Mouse (Mus musculus): Measurements from ENCODE around the gene Slc44a5. TPM values are rescaled to one million over a fixed set of nuclear protein-coding genes. Genes with fewer than 3 reads are reported as not detected.
A peak's percentile ranks its signal among the peaks of the same experiment; 100 is the strongest.

Slc44a5 gene
- total RNA-seq, 2 experiments from 2014 or later: 62.9 to 68.0 TPM

- no peak for DNase-seq
These were observed 200.3 kb downstream of the Slc44a5 start for GRCm38 (mm10) chr3:154173556-154173955.

- no peak for DNase-seq
These were observed 200.8 kb downstream of the Slc44a5 start for GRCm38 (mm10) chr3:154174031-154174430.

- no peak for DNase-seq
These were observed 201.5 kb downstream of the Slc44a5 start for GRCm38 (mm10) chr3:154174766-154175165.

- DNase-seq: no peak
These were observed 204.5 kb downstream of the Slc44a5 start for GRCm38 (mm10) chr3:154177665-154178305.

- no peak for DNase-seq
These were observed 206.2 kb downstream of the Slc44a5 start for GRCm38 (mm10) chr3:154179423-154179920.

- no peak for DNase-seq
These were observed 209.8 kb downstream of the Slc44a5 start for GRCm38 (mm10) chr3:154182987-154183386.

- DNase-seq: no peak
These were observed 210.7 kb downstream of the Slc44a5 start for GRCm38 (mm10) chr3:154183957-154184356.

- no peak for DNase-seq
These were observed 215.4 kb downstream of the Slc44a5 start for GRCm38 (mm10) chr3:154188668-154189067.

GRCm38 (mm10) chr3:154192328-154193030 is 219.2 kb downstream of the Slc44a5 start:
- DNase-seq: no peak

GRCm38 (mm10) chr3:154193189-154193840 is 220.1 kb downstream of the Slc44a5 start:
- DNase-seq: no peak

- peak in 1 of 2 experiments; percentile 26 for DNase-seq
These were observed 227.2 kb downstream of the Slc44a5 start for GRCm38 (mm10) chr3:154200422-154200828.

GRCm38 (mm10) chr3:154201796-154202195 is 228.6 kb downstream of the Slc44a5 start:
- no peak for DNase-seq

- no peak for DNase-seq
These were observed 229.1 kb downstream of the Slc44a5 start for GRCm38 (mm10) chr3:154202383-154202782.

- DNase-seq: no peak
These were observed 235.2 kb downstream of the Slc44a5 start for GRCm38 (mm10) chr3:154208479-154208878.

GRCm38 (mm10) chr3:154209201-154209754 is 236.0 kb downstream of the Slc44a5 start:
- DNase-seq: no peak

GRCm38 (mm10) chr3:154209776-154210430 is 236.7 kb downstream of the Slc44a5 start:
- DNase-seq: no peak

- DNase-seq: no peak
These were observed 237.3 kb downstream of the Slc44a5 start for GRCm38 (mm10) chr3:154210431-154211055.

GRCm38 (mm10) chr3:154212551-154212950 is 239.3 kb downstream of the Slc44a5 start:
- no peak for DNase-seq

- no peak for DNase-seq
These were observed 242.1 kb downstream of the Slc44a5 start for GRCm38 (mm10) chr3:154215309-154215708.

GRCm38 (mm10) chr3:154215779-154216178 is 242.5 kb downstream of the Slc44a5 start:
- DNase-seq: no peak

GRCm38 (mm10) chr3:154222141-154222591 is 248.9 kb downstream of the Slc44a5 start:
- no peak for DNase-seq

- DNase-seq: no peak
These were observed 249.5 kb downstream of the Slc44a5 start for GRCm38 (mm10) chr3:154222688-154223087.
